Mouse (Mus musculus): ENCODE measurements around the gene Timm8a2. TPM values are rescaled to one million over a fixed set of nuclear protein-coding genes. Genes with fewer than 3 reads are reported as not detected.

Gene Timm8a2
- polyA plus RNA-seq, 1 experiment from 2014 or later: not detected

GRCm38 (mm10) chr14:122041413-122041825 lies 6.9 kb downstream of the Timm8a2 start:
- Histone ChIP-seq H3K4me1 (no peaks in the 10 kb centered on the region), H3K9me3 (0 out of 2 replicates have a peak, but pooled peaks cover 6% of the 10 kb centered on the region), H3K4me3 (no peak overlapping the region), H3K36me3 (replicated peaks) (no peaks in the 10 kb centered on the region), H3K27me3 (replicated peaks; ENCODE audit: low read depth, poor library complexity, severe bottlenecking) (no peaks in the 10 kb centered on the region), H3K27ac (replicated peaks) (no peak overlapping the region)
- 92% methylated on average over 3 of the region's 3 CpGs for WGBS
- DNase-seq (ENCODE audit: low spot score): no peak

GRCm38 (mm10) chr14:122042142-122042694 lies 7.7 kb downstream of the Timm8a2 start:
- DNase-seq (ENCODE audit: low spot score): no peak
- no peaks in the 10 kb centered on the region for H3K27me3 ChIP-seq (replicated peaks; ENCODE audit: low read depth, poor library complexity, severe bottlenecking)
- WGBS: 80% methylated on average over 8 of the region's 8 CpGs
- H3K36me3 ChIP-seq (replicated peaks): no peaks in the 10 kb centered on the region
- H3K4me1 ChIP-seq: no peaks in the 10 kb centered on the region
- H3K4me3 ChIP-seq: no peak overlapping the region
- no peak overlapping the region for H3K27ac ChIP-seq (replicated peaks)
- 0 out of 2 replicates have a peak, but pooled peaks cover 6% of the 10 kb centered on the region for H3K9me3 ChIP-seq

GRCm38 (mm10) chr14:122047784-122048183 lies 13.3 kb downstream of the Timm8a2 start:
- H3K27ac ChIP-seq (replicated peaks): no peak overlapping the region
- H3K36me3 ChIP-seq (replicated peaks): no peaks in the 10 kb centered on the region
- DNase-seq (ENCODE audit: low spot score): no peak
- 92% methylated on average over 8 of the region's 8 CpGs for WGBS
- H3K27me3 ChIP-seq (replicated peaks; ENCODE audit: low read depth, poor library complexity, severe bottlenecking): no peaks in the 10 kb centered on the region
- no peak overlapping the region for H3K4me3 ChIP-seq
- 0 out of 2 replicates have a peak, but pooled peaks cover 6% of the 10 kb centered on the region for H3K9me3 ChIP-seq
- no peaks in the 10 kb centered on the region for H3K4me1 ChIP-seq

GRCm38 (mm10) chr14:122048816-122049215 lies 14.3 kb downstream of the Timm8a2 start:
- Histone ChIP-seq H3K27ac (replicated peaks) (no peak overlapping the region), H3K4me3 (no peak overlapping the region), H3K27me3 (replicated peaks; ENCODE audit: low read depth, poor library complexity, severe bottlenecking) (no peaks in the 10 kb centered on the region), H3K36me3 (replicated peaks) (no peaks in the 10 kb centered on the region), H3K4me1 (no peaks in the 10 kb centered on the region), H3K9me3 (0 out of 2 replicates have a peak, but pooled peaks cover 6% of the 10 kb centered on the region)
- WGBS: 85% methylated on average over 9 of the region's 9 CpGs
- no peak for DNase-seq (ENCODE audit: low spot score)

GRCm38 (mm10) chr14:122052896-122053635 lies 18.6 kb downstream of the Timm8a2 start:
- DNase-seq (ENCODE audit: low spot score): no peak
- WGBS: 88% methylated on average over 9 of the region's 9 CpGs
- Histone ChIP-seq H3K36me3 (replicated peaks) (no peaks in the 10 kb centered on the region), H3K27ac (replicated peaks) (no peak overlapping the region), H3K4me3 (no peak overlapping the region), H3K27me3 (replicated peaks; ENCODE audit: low read depth, poor library complexity, severe bottlenecking) (no peaks in the 10 kb centered on the region), H3K9me3 (no peaks in the 10 kb centered on the region), H3K4me1 (peaks cover 4% of the 10 kb centered on the region)

GRCm38 (mm10) chr14:122056871-122057270 lies 22.4 kb downstream of the Timm8a2 start:
- 81% methylated on average over 6 of the region's 6 CpGs for WGBS
- H3K27ac ChIP-seq (replicated peaks): no peak overlapping the region
- H3K4me1 ChIP-seq: peaks cover 8% of the 10 kb centered on the region
- H3K27me3 ChIP-seq (replicated peaks; ENCODE audit: low read depth, poor library complexity, severe bottlenecking): no peaks in the 10 kb centered on the region
- DNase-seq (ENCODE audit: low spot score): no peak
- H3K36me3 ChIP-seq (replicated peaks): no peaks in the 10 kb centered on the region
- H3K9me3 ChIP-seq: no peaks in the 10 kb centered on the region
- H3K4me3 ChIP-seq: no peak overlapping the region

GRCm38 (mm10) chr14:122057941-122058346 lies 23.5 kb downstream of the Timm8a2 start:
- Histone ChIP-seq H3K36me3 (replicated peaks) (no peaks in the 10 kb centered on the region), H3K4me3 (no peak overlapping the region), H3K27me3 (replicated peaks; ENCODE audit: low read depth, poor library complexity, severe bottlenecking) (no peaks in the 10 kb centered on the region), H3K27ac (replicated peaks) (no peak overlapping the region), H3K9me3 (no peaks in the 10 kb centered on the region), H3K4me1 (peaks cover 8% of the 10 kb centered on the region)
- DNase-seq (ENCODE audit: low spot score): no peak
- 48% methylated on average over 2 of the region's 2 CpGs for WGBS

- Histone ChIP-seq H3K27me3 (replicated peaks; ENCODE audit: low read depth, poor library complexity, severe bottlenecking) (no peaks in the 10 kb centered on the region), H3K4me1 (peaks cover 8% of the 10 kb centered on the region), H3K4me3 (no peak overlapping the region), H3K9me3 (no peaks in the 10 kb centered on the region), H3K27ac (replicated peaks) (no peak overlapping the region), H3K36me3 (replicated peaks) (no peaks in the 10 kb centered on the region)
- DNase-seq (ENCODE audit: low spot score): peak; percentile 74
- 16% methylated on average over 3 of the region's 3 CpGs for WGBS
Observed at GRCm38 (mm10) chr14:122060642-122061041, 26.2 kb downstream of the Timm8a2 start.

GRCm38 (mm10) chr14:122061376-122061775 lies 26.9 kb downstream of the Timm8a2 start:
- peaks cover 8% of the 10 kb centered on the region for H3K4me1 ChIP-seq
- H3K4me3 ChIP-seq: no peak overlapping the region
- DNase-seq (ENCODE audit: low spot score): no peak
- no peaks in the 10 kb centered on the region for H3K9me3 ChIP-seq
- H3K27ac ChIP-seq (replicated peaks): no peak overlapping the region
- no peaks in the 10 kb centered on the region for H3K36me3 ChIP-seq (replicated peaks)
- H3K27me3 ChIP-seq (replicated peaks; ENCODE audit: low read depth, poor library complexity, severe bottlenecking): no peaks in the 10 kb centered on the region
- WGBS: 89% methylated on average over 6 of the region's 6 CpGs

- 83% methylated on average over 10 of the region's 10 CpGs for WGBS
- Histone ChIP-seq H3K27me3 (replicated peaks; ENCODE audit: low read depth, poor library complexity, severe bottlenecking) (no peaks in the 10 kb centered on the region), H3K36me3 (replicated peaks) (no peaks in the 10 kb centered on the region), H3K4me1 (peaks cover 8% of the 10 kb centered on the region), H3K27ac (replicated peaks) (no peak overlapping the region), H3K4me3 (no peak overlapping the region), H3K9me3 (no peaks in the 10 kb centered on the region)
- peak; percentile 17 for DNase-seq (ENCODE audit: low spot score)
Observed at GRCm38 (mm10) chr14:122062411-122063090, 28.1 kb downstream of the Timm8a2 start.

GRCm38 (mm10) chr14:122063599-122063998 lies 29.1 kb downstream of the Timm8a2 start:
- Histone ChIP-seq H3K27ac (replicated peaks) (no peak overlapping the region), H3K9me3 (no peaks in the 10 kb centered on the region), H3K27me3 (replicated peaks; ENCODE audit: low read depth, poor library complexity, severe bottlenecking) (no peaks in the 10 kb centered on the region), H3K36me3 (replicated peaks) (no peaks in the 10 kb centered on the region), H3K4me3 (no peak overlapping the region), H3K4me1 (no peaks in the 10 kb centered on the region)
- no peak for DNase-seq (ENCODE audit: low spot score)
- 86% methylated on average over 5 of the region's 5 CpGs for WGBS

- Histone ChIP-seq H3K4me3 (no peak overlapping the region), H3K9me3 (no peaks in the 10 kb centered on the region), H3K27me3 (replicated peaks; ENCODE audit: low read depth, poor library complexity, severe bottlenecking) (no peaks in the 10 kb centered on the region), H3K27ac (replicated peaks) (no peak overlapping the region), H3K36me3 (replicated peaks) (no peaks in the 10 kb centered on the region), H3K4me1 (peaks cover 2% of the 10 kb centered on the region; the same call in 1 of the 2 replicates)
- WGBS: 12% methylated on average over 2 of the region's 2 CpGs
- peak; percentile 71 for DNase-seq (ENCODE audit: low spot score)
Observed at GRCm38 (mm10) chr14:122064519-122064918, 30.0 kb downstream of the Timm8a2 start.

Measured in embryonic facial prominence, embryonic 10.5 days (tissue).